Mouse (Mus musculus) forebrain, embryonic 13.5 days (tissue): ENCODE measurements around the gene Hbp1. TPM values are rescaled to one million over a fixed set of nuclear protein-coding genes. Genes with fewer than 3 reads are reported as not detected.

Experiments
- ATAC-seq: fragments of 200-750 bp; cut with Nextera tagmentation; 2 replicates; pipeline ENCODE4 v1.8.0; 2017
- H3K27ac ChIP-seq: fragments of 300-500 bp; sonication (generic); 2 replicates; pipeline ENCODE4 v1.5.1; 2015; ENCODE audit warnings: inconsistent platforms, mild to moderate bottlenecking, moderate library complexity
- H3K27me3 ChIP-seq: fragments of 300-500 bp; sonication (generic); 2 replicates; pipeline ENCODE4 v1.6.1; 2015; ENCODE audit warnings: mild to moderate bottlenecking, inconsistent platforms
- H3K36me3 ChIP-seq: fragments of 300-500 bp; sonication (generic); 2 replicates; pipeline ENCODE4 v1.6.1; 2015; ENCODE audit warnings: mild to moderate bottlenecking, inconsistent platforms; ENCODE audit not compliant: poor library complexity, severe bottlenecking
- H3K4me1 ChIP-seq: fragments of 300-500 bp; sonication (generic); 2 replicates; pipeline ENCODE4 v1.6.1; 2015; ENCODE audit warnings: inconsistent platforms
- H3K4me2 ChIP-seq: fragments of 300-500 bp; sonication (generic); 2 replicates; pipeline ENCODE4 v1.6.1; 2015; ENCODE audit warnings: inconsistent platforms, mild to moderate bottlenecking, moderate library complexity
- H3K4me3 ChIP-seq: fragments of 300-500 bp; sonication (generic); 2 replicates; pipeline ENCODE4 v1.5.1; 2015; ENCODE audit warnings: mild to moderate bottlenecking, inconsistent platforms
- H3K9ac ChIP-seq: fragments of 300-500 bp; sonication (generic); 2 replicates; pipeline ENCODE4 v1.6.1; 2015; ENCODE audit warnings: mild to moderate bottlenecking, inconsistent platforms
- H3K9me3 ChIP-seq: fragments of 300-500 bp; sonication (generic); replicated peaks from 2 replicates; pipeline ENCODE4 v1.6.1; 2016; ENCODE audit warnings: inconsistent platforms
- WGBS: fragments of 180-500 bp; shearing (Covaris S2); methylation state at CpG from one replicate; pipeline ENCODE4 v1.1.7; 2015; 5-methylcytosine and 5-hydroxymethylcytosine counted together
- polyA plus RNA-seq: library from polyadenylated mRNA; unstranded; fragments of >200 nt; fragmentation: Nextera tagmentation; extraction: Ambion mirVana; gene quantifications from 2 replicates; pipeline ENCODE4 v1.2.1, GENCODE M21; 2015

Gene Hbp1
- polyA plus RNA-seq, 1 experiment from 2014 or later = 85.8 TPM

DNA sequence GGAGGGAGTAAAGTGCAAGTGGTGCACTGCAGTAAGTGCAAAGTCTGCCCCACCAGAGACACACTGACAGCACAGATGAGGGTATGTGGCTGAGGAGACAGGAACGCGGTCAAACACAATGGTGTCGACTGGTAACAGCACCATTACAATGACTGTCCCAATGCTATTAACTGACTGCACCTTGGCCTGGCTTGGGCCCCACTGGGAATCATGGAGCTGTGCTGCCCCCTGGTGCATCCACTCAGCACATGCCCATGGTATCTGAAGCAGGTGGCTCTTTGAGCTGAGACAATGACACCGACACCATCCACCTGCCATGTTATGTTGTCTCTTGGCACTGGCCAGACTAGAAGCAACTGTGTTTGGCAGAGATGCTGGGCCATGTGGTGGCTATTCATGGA lies 23.7 kb downstream of the Hbp1 start:
- H3K4me3 ChIP-seq = no peak overlapping the region
- H3K27me3 ChIP-seq = no peaks in the 10 kb centered on the region
- peaks cover 80% of the 10 kb centered on the region for H3K36me3 ChIP-seq
- no peak overlapping the region for H3K27ac ChIP-seq
- H3K4me1 ChIP-seq = no peaks in the 10 kb centered on the region
- peak; percentile 85 for ATAC-seq
- 35% methylated on average over 4 of the region's 4 CpGs for WGBS
- no peaks in the 10 kb centered on the region for H3K9me3 ChIP-seq
- no peak overlapping the region for H3K9ac ChIP-seq
- no peak overlapping the region for H3K4me2 ChIP-seq

- Histone ChIP-seq H3K4me1 (no peaks in the 10 kb centered on the region), H3K9me3 (no peaks in the 10 kb centered on the region), H3K27me3 (no peaks in the 10 kb centered on the region), H3K4me2 (no peak overlapping the region), H3K9ac (no peak overlapping the region), H3K36me3 (peaks cover 78% of the 10 kb centered on the region), H3K4me3 (no peak overlapping the region), H3K27ac (no peak overlapping the region)
- ATAC-seq = no peak
- 91% methylated on average over 6 of the region's 6 CpGs for WGBS
Observed at GRCm38 (mm10) chr12:31925343-31925742, 25.0 kb downstream of the Hbp1 start.

- ATAC-seq = no peak
- WGBS = 92% methylated on average over 3 of the region's 3 CpGs
- H3K27ac ChIP-seq = no peak overlapping the region
- H3K4me1 ChIP-seq = no peaks in the 10 kb centered on the region
- H3K4me3 ChIP-seq = no peak overlapping the region
- H3K36me3 ChIP-seq = peaks cover 69% of the 10 kb centered on the region
- no peak overlapping the region for H3K4me2 ChIP-seq
- no peak overlapping the region for H3K9ac ChIP-seq
- H3K27me3 ChIP-seq = no peaks in the 10 kb centered on the region
- no peaks in the 10 kb centered on the region for H3K9me3 ChIP-seq
Observed at GRCm38 (mm10) chr12:31924135-31924534, 26.2 kb downstream of the Hbp1 start.

DNA sequence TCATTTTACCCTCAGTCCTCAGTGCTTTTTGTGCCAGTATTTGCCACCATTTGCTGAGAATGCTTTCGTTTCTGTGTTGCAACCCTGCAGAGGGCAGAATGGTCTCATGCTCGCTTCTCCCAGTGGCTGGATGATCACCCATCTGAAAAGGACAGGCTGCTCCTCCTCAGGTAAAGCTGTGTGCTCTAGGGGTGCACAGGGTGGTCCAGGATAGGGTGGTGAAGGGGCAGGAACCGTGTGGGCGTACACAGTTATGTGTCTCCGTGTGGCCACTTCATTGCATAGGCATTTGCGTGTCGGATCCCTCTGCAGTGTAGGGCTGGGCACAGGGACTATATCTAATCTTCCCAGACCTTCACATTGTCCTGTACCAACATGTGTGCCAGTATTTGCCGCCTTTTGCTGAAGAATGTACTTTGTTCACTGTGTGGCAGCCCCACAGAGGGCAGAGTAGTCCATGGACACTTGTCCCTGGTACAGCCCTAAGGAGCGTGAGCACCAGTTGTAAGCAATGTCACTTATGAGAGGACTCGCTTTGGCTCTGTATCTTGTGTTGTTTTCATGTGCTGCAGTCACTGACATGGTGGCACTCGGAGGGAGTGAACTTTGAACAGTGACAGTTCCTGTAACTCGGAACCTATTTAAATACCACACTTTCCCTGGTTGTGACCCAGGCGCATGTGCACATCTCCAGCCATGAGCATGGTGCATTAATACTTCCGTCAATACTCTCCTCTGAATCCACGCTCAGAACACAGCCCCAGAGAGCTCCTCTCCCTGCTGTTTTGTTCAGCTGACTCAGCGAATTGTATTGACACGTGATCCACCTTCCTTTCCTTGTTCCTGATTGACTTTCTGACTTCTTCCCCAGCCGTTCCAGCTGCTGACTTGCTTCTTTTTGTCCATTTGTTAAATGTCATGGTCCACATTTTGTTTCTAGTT lies 29.6 kb downstream of the Hbp1 start:
- Histone ChIP-seq H3K27ac (no peak overlapping the region), H3K9me3 (no peaks in the 10 kb centered on the region), H3K4me1 (no peaks in the 10 kb centered on the region), H3K4me2 (no peak overlapping the region), H3K36me3 (peaks cover 42% of the 10 kb centered on the region), H3K9ac (no peak overlapping the region), H3K4me3 (no peak overlapping the region), H3K27me3 (no peaks in the 10 kb centered on the region)
- ATAC-seq = no peak
- WGBS = 86% methylated on average over 18 of the region's 18 CpGs

DNA sequence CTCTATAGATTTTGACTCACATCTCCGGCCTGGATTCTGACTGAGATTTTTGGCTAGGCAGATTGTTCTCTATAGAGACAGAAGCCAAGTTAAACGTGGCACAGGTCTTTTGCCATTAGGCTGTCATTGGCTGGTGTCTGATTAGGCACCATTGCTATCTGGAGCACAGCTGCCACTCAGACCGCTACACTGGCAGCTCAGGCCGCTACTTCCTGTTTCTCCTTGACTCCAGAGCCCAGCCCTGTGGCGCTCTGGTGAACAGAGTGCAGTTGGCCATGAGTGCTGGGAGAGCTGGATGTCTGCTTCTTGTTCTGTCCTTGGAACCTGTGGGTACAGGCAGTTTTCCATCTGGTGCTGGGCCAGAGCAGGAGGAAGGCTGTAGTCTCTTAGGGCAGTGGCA lies 33.1 kb downstream of the Hbp1 start:
- WGBS = 92% methylated on average over 5 of the region's 5 CpGs
- H3K36me3 ChIP-seq = peaks cover 17% of the 10 kb centered on the region; the same call in 1 of the 2 replicates
- H3K9ac ChIP-seq = no peak overlapping the region
- H3K4me1 ChIP-seq = no peaks in the 10 kb centered on the region
- no peak overlapping the region for H3K27ac ChIP-seq
- ATAC-seq = no peak
- no peak overlapping the region for H3K4me3 ChIP-seq
- no peak overlapping the region for H3K4me2 ChIP-seq
- no peaks in the 10 kb centered on the region for H3K9me3 ChIP-seq
- no peaks in the 10 kb centered on the region for H3K27me3 ChIP-seq

- Histone ChIP-seq H3K4me3 (no peak overlapping the region), H3K4me2 (no peak overlapping the region), H3K27ac (no peak overlapping the region), H3K4me1 (no peaks in the 10 kb centered on the region), H3K27me3 (no peaks in the 10 kb centered on the region), H3K9me3 (no peaks in the 10 kb centered on the region), H3K36me3 (peaks cover 11% of the 10 kb centered on the region; the same call in 1 of the 2 replicates), H3K9ac (no peak overlapping the region)
- 96% methylated on average over 5 of the region's 5 CpGs for WGBS
- ATAC-seq = no peak
Observed at GRCm38 (mm10) chr12:31916691-31917090, 33.6 kb downstream of the Hbp1 start.

- H3K36me3 ChIP-seq = no peaks in the 10 kb centered on the region
- H3K9ac ChIP-seq = no peak overlapping the region
- 68% methylated on average over 4 of the region's 4 CpGs for WGBS
- H3K4me1 ChIP-seq = no peaks in the 10 kb centered on the region
- H3K9me3 ChIP-seq = no peaks in the 10 kb centered on the region
- ATAC-seq = peak; percentile 62; the same call in 1 of the 2 replicates
- H3K4me2 ChIP-seq = no peak overlapping the region
- H3K27me3 ChIP-seq = no peaks in the 10 kb centered on the region
- H3K27ac ChIP-seq = no peak overlapping the region
- no peak overlapping the region for H3K4me3 ChIP-seq
Observed at GRCm38 (mm10) chr12:31913614-31914013, 36.7 kb downstream of the Hbp1 start.

DNA sequence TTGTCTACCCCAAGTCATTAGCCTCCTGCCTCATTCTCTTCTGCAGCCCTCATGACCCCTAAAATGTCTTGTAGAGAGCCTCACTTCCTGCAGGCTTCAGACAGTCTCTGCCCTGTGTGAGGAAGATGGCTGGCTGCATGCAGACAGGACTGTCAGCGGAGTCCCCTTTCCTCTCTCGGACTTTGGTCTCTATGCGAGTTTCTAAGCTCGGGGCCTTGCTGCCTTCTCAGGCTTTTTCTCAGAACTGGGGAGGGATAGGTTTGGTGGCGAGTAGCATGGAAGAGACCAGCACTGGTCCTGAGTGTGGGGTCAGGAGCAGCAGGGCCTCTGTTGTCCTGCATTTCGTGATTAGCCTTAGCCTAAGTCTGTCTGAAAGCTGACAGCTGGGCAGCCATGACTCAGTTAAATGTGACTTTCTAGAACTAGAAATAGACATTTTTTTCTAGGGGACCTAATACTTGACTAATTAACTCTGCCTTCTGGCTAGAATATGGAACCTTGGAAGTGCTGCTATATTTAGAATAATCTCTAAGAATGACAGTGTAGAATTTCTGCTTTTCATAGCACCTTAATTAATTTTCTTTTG lies 37.3 kb downstream of the Hbp1 start:
- H3K4me2 ChIP-seq = no peak overlapping the region
- no peak for ATAC-seq
- H3K9ac ChIP-seq = no peak overlapping the region
- no peaks in the 10 kb centered on the region for H3K4me1 ChIP-seq
- no peaks in the 10 kb centered on the region for H3K9me3 ChIP-seq
- WGBS = 83% methylated on average over 6 of the region's 6 CpGs
- no peaks in the 10 kb centered on the region for H3K36me3 ChIP-seq
- no peak overlapping the region for H3K27ac ChIP-seq
- H3K27me3 ChIP-seq = no peaks in the 10 kb centered on the region
- no peak overlapping the region for H3K4me3 ChIP-seq

- H3K27me3 ChIP-seq = no peaks in the 10 kb centered on the region
- 92% methylated on average over 2 of the region's 2 CpGs for WGBS
- ATAC-seq = no peak
- H3K9me3 ChIP-seq = no peaks in the 10 kb centered on the region
- no peaks in the 10 kb centered on the region for H3K36me3 ChIP-seq
- H3K9ac ChIP-seq = no peak overlapping the region
- no peak overlapping the region for H3K4me3 ChIP-seq
- H3K27ac ChIP-seq = no peak overlapping the region
- H3K4me2 ChIP-seq = no peak overlapping the region
- peaks cover 15% of the 10 kb centered on the region for H3K4me1 ChIP-seq
Observed at GRCm38 (mm10) chr12:31907436-31907835, 42.9 kb downstream of the Hbp1 start.

GRCm38 (mm10) chr12:31905696-31906551 lies 44.4 kb downstream of the Hbp1 start:
- Histone ChIP-seq H3K4me2 (peak overlapping the region; percentile 16), H3K4me3 (no peak overlapping the region)
- 28% methylated on average over 6 of the region's 6 CpGs for WGBS

GRCm38 (mm10) chr12:31900391-31900914 lies 49.9 kb downstream of the Hbp1 start:
- Histone ChIP-seq H3K27ac (no peak overlapping the region), H3K9ac (no peak overlapping the region), H3K4me1 (peaks cover 27% of the 10 kb centered on the region), H3K4me3 (no peak overlapping the region), H3K36me3 (no peaks in the 10 kb centered on the region), H3K9me3 (no peaks in the 10 kb centered on the region), H3K27me3 (no peaks in the 10 kb centered on the region), H3K4me2 (no peak overlapping the region)
- ATAC-seq = no peak
- 82% methylated on average over 4 of the region's 4 CpGs for WGBS

More at GRCm38 (mm10) chr12:31905696-31906551, 44.4 kb downstream of the Hbp1 start:
- H3K36me3 ChIP-seq = no peaks in the 10 kb centered on the region
- H3K9ac ChIP-seq = 0 out of 2 replicates have a peak overlapping the region, but pooled peaks have one; percentile 16
- H3K9me3 ChIP-seq = no peaks in the 10 kb centered on the region
- H3K27ac ChIP-seq = peak overlapping the region; percentile 88
- peaks cover 15% of the 10 kb centered on the region for H3K4me1 ChIP-seq
- peak; percentile 96 for ATAC-seq
- no peaks in the 10 kb centered on the region for H3K27me3 ChIP-seq
